Mouse (Mus musculus) frontal cortex, postnatal 36 days (tissue): Measurements from ENCODE around the gene Plekhm2.

Experiments used
- DNase-seq, 2 experiments: peaks; one replicate each; pipeline ENCODE4 v3.0.0; 2022; ENCODE audit warnings: low spot score in 2 of 2

Plekhm2 gene

GRCm38 (mm10) chr4:141663122-141663931, 1.4 kb downstream of the Plekhm2 start:
- DNase-seq, result peak in 1 of 2 experiments; percentile 26

GRCm38 (mm10) chr4:141660884-141661283, 3.8 kb downstream of the Plekhm2 start:
- DNase-seq, result no peak

- DNase-seq, result no peak
These were observed 5.0 kb downstream of the Plekhm2 start for GRCm38 (mm10) chr4:141659739-141660138.

- no peak for DNase-seq
These were observed 5.7 kb downstream of the Plekhm2 start for GRCm38 (mm10) chr4:141658846-141659484.

- no peak for DNase-seq
These were observed 7.8 kb downstream of the Plekhm2 start for GRCm38 (mm10) chr4:141656932-141657331.

- peak in 1 of 2 experiments; percentile 31 for DNase-seq
These were observed 8.6 kb downstream of the Plekhm2 start for GRCm38 (mm10) chr4:141655908-141656608.

GRCm38 (mm10) chr4:141654509-141654908, 10.2 kb downstream of the Plekhm2 start:
- no peak for DNase-seq

GRCm38 (mm10) chr4:141653813-141654212, 10.9 kb downstream of the Plekhm2 start:
- no peak for DNase-seq

GRCm38 (mm10) chr4:141653044-141653443, 11.7 kb downstream of the Plekhm2 start:
- DNase-seq, result no peak

GRCm38 (mm10) chr4:141651944-141652343, 12.8 kb downstream of the Plekhm2 start:
- no peak for DNase-seq

GRCm38 (mm10) chr4:141651286-141651685, 13.4 kb downstream of the Plekhm2 start:
- no peak for DNase-seq

GRCm38 (mm10) chr4:141649244-141649643, 15.5 kb downstream of the Plekhm2 start:
- no peak for DNase-seq

- DNase-seq, result no peak
These were observed 16.4 kb downstream of the Plekhm2 start for GRCm38 (mm10) chr4:141648262-141648661.

- DNase-seq, result no peak
These were observed 17.5 kb downstream of the Plekhm2 start for GRCm38 (mm10) chr4:141647187-141647586.

GRCm38 (mm10) chr4:141645988-141646387, 18.7 kb downstream of the Plekhm2 start:
- DNase-seq, result no peak

- peak; percentile 36 to 51 for DNase-seq
These were observed 21.4 kb downstream of the Plekhm2 start for GRCm38 (mm10) chr4:141643118-141643855.

GRCm38 (mm10) chr4:141641961-141642811, 22.5 kb downstream of the Plekhm2 start:
- DNase-seq, result no peak

GRCm38 (mm10) chr4:141641353-141641771, 23.3 kb downstream of the Plekhm2 start:
- no peak for DNase-seq

GRCm38 (mm10) chr4:141639474-141639873, 25.2 kb downstream of the Plekhm2 start:
- DNase-seq, result no peak

GRCm38 (mm10) chr4:141636693-141637092, 28.0 kb downstream of the Plekhm2 start:
- DNase-seq, result no peak

GRCm38 (mm10) chr4:141635991-141636390, 28.7 kb downstream of the Plekhm2 start:
- no peak for DNase-seq
